Mouse (Mus musculus): ENCODE measurements at regions not wholly inside any gene's neighbourhood (a gene's known extent, or its start where the extent isn't known, plus 50 kb on each side); places are given as distances from the start of the nearest gene placed in this dataset.
"Not testable (repeated sequence)": the region's sequence is repeated elsewhere in the genome, so short reads cannot be mapped to it uniquely, and the experiment has no call there.

- DNase-seq: no peak
Observed at GRCm38 (mm10) chr7:113705929-113706328, 59.9 kb upstream of the Spon1 start.

DNA sequence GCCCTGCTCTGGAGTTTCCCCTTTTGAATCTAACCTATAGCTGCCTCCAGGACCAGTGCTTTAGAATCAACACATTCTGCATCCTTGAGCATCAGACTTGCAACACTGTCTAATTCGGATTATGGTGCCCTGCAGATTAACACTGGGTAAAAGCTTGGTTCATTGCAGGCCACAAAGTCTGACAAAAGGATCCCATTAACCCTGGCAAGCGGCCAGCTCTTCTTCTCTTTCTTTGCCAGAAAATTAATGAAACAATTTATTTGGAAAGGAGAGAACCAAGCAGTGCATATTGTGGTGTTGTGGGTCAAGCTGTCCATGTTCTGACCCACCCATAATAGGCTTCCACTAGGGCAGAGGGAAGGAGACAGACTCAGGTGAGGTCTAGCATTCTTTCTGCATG is 58.2 kb upstream of the Spon1 start:
- DNase-seq: no peak

DNA sequence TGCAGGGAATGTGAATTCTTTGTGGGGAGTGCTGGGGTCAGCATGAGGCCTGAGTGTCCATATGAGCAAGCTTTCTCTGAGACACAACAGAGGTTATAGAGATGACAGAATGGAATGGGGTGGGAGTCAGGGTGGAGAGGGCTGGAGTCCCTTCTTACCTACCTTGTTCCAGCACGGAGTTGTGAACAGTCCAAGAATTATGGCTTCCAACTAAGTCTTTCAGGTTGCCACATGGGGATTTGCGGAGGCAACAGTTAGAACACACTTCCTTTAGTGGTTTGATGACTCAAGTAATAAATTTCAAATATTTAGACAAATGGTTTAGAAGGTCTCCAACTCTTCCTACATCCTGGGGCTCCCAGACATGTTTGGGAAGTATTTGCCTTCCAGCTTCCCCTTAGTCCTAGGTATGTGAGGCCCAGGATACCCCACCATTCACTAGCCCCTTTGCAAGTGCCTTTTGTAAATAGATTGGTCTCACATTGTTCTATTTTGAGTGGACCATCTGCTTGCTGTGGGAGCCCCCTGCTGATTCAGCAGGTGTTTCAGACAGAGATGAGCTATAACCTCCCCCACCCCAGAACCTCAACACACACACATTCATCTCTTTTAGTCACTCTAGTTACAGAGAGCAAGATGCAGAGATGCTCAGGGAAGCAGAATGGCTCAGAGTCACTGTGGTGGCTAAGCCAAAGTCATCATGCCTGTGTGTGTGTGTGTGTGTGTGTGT is 55.1 kb upstream of the Spon1 start:
- DNase-seq: no peak

DNA sequence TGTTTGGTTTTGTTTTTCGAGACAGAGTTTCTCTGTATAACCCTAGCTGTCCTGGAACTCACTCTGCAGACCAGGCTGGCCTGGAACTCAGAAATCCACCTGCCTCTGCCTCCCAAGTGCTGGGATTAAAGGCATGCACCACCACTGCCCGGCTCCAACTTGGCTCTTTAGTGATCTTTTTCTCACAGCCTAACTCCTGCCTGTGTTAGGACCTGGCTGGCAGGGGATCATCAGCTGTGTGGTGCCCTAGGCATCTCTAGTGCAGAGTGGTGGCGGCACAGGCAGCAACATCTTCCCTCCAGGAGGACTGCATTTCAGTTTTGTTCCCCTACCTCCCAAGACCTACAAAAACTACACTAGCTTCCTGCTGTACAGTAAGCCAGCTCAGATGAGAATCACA is 54.4 kb upstream of the Spon1 start:
- DNase-seq: not testable (repeated sequence)

Small RNAs in the stretch of these regions (microRNA-seq; reads per million reads assigned to microRNA genes)
- 0 reads per million in 2 experiments for gene Gm23700

Measured in adrenal gland, postnatal 25 days (tissue).